Mouse (Mus musculus) kidney, embryonic 16.5 days (tissue): ENCODE data around the gene Orc2. TPM values are rescaled to one million over a fixed set of nuclear protein-coding genes. Genes with fewer than 3 reads are reported as not detected.

Source experiments
- polyA plus RNA-seq: library from polyadenylated mRNA; unstranded; fragments of >200 nt; fragmentation: Nextera tagmentation; extraction: Ambion mirVana; gene quantifications from 2 replicates; pipeline ENCODE4 v1.2.1, GENCODE M21; 2015

Orc2 gene
- polyA plus RNA-seq, 1 experiment from 2014 or later = 31.3 TPM

Other genes with a start within 250 kb of the Orc2 start
- gene Aox2, start 226.8 kb downstream of the Orc2 start, polyA plus RNA-seq = 0.05 and 0.09 TPM in 2 replicates
- 350 and 352 TPM in 2 replicates for gene Bzw1, start 112.2 kb downstream of the Orc2 start, polyA plus RNA-seq
- 191 and 204 TPM in 2 replicates for gene Clk1, start 81.0 kb downstream of the Orc2 start, polyA plus RNA-seq
- 51.9 and 52.2 TPM in 2 replicates for gene Nif3l1, start 60.0 kb downstream of the Orc2 start, polyA plus RNA-seq
- gene Ppil3, start 59.6 kb downstream of the Orc2 start, polyA plus RNA-seq = 55.6 and 60.6 TPM in 2 replicates
- gene Fam126b, start 81.2 kb upstream of the Orc2 start, polyA plus RNA-seq = 10.1 and 12.6 TPM in 2 replicates
- 161 and 167 TPM in 2 replicates for gene Ndufb3, start 81.3 kb upstream of the Orc2 start, polyA plus RNA-seq
- not detected in 2 replicates for gene Als2cr12, start 190.9 kb upstream of the Orc2 start, polyA plus RNA-seq
- gene Cflar, start 206.4 kb upstream of the Orc2 start, polyA plus RNA-seq = 41.3 and 45.0 TPM in 2 replicates